Mouse (Mus musculus) embryo, embryonic 10.5 days (tissue): ENCODE results near the gene Piwil1.

Source experiments
- DNase-seq: peaks from one replicate; pipeline ENCODE4 v3.0.0-alpha.2; 2015; ENCODE audit warnings: low spot score

Piwil1 gene

GRCm38 (mm10) chr5:128702224-128702623, at the start of gene Piwil1:
Piwil1 (plus strand) TSS chr5:128702524.
- no peak for DNase-seq

GRCm38 (mm10) chr5:128656496-128657135, 45.7 kb upstream of the Piwil1 start:
- no peak for DNase-seq

GRCm38 (mm10) chr5:128660101-128660500, 42.2 kb upstream of the Piwil1 start:
- DNase-seq: no peak

- no peak for DNase-seq
Measured at GRCm38 (mm10) chr5:128662881-128663280, 39.4 kb upstream of the Piwil1 start.

- no peak for DNase-seq
Measured at GRCm38 (mm10) chr5:128663976-128664375, 38.3 kb upstream of the Piwil1 start.

GRCm38 (mm10) chr5:128665045-128665444, 37.3 kb upstream of the Piwil1 start:
- peak; percentile 29 for DNase-seq

GRCm38 (mm10) chr5:128667303-128667702, 35.0 kb upstream of the Piwil1 start:
- DNase-seq: no peak

GRCm38 (mm10) chr5:128674124-128674523, 28.2 kb upstream of the Piwil1 start:
- no peak for DNase-seq

GRCm38 (mm10) chr5:128677373-128677772, 25.0 kb upstream of the Piwil1 start:
- no peak for DNase-seq

- no peak for DNase-seq
Measured at GRCm38 (mm10) chr5:128677861-128678260, 24.5 kb upstream of the Piwil1 start.

- DNase-seq: peak; percentile 67
Measured at GRCm38 (mm10) chr5:128681456-128681855, 20.9 kb upstream of the Piwil1 start.

- DNase-seq: no peak
Measured at GRCm38 (mm10) chr5:128684192-128684591, 18.1 kb upstream of the Piwil1 start.

- DNase-seq: peak; percentile 75
Measured at GRCm38 (mm10) chr5:128684621-128685020, 17.7 kb upstream of the Piwil1 start.

- no peak for DNase-seq
Measured at GRCm38 (mm10) chr5:128687139-128687538, 15.2 kb upstream of the Piwil1 start.

GRCm38 (mm10) chr5:128694107-128694506, 8.2 kb upstream of the Piwil1 start:
- DNase-seq: no peak

GRCm38 (mm10) chr5:128694611-128695325, 7.6 kb upstream of the Piwil1 start:
- DNase-seq: no peak

GRCm38 (mm10) chr5:128696824-128697223, 5.5 kb upstream of the Piwil1 start:
- no peak for DNase-seq

- DNase-seq: no peak
Measured at GRCm38 (mm10) chr5:128700716-128701115, 1.6 kb upstream of the Piwil1 start.

GRCm38 (mm10) chr5:128703688-128704087, 1.4 kb downstream of the Piwil1 start:
- peak; percentile 58 for DNase-seq

- peak; percentile 89 for DNase-seq
Measured at GRCm38 (mm10) chr5:128704134-128704904, 2.0 kb downstream of the Piwil1 start.

- no peak for DNase-seq
Measured at GRCm38 (mm10) chr5:128706467-128706866, 4.1 kb downstream of the Piwil1 start.

- no peak for DNase-seq
Measured at GRCm38 (mm10) chr5:128707271-128707670, 4.9 kb downstream of the Piwil1 start.

- no peak for DNase-seq
Measured at GRCm38 (mm10) chr5:128708929-128709328, 6.6 kb downstream of the Piwil1 start.
